Mouse (Mus musculus) midbrain, embryonic 13.5 days (tissue): Measurements from ENCODE around the gene Fzr1. TPM values are rescaled to one million over a fixed set of nuclear protein-coding genes. Genes with fewer than 3 reads are reported as not detected.

ENCODE experiments used
- ATAC-seq: fragments of 200-750 bp; cut with Nextera tagmentation; 2 replicates; pipeline ENCODE4 v1.8.0; 2017; ENCODE audit warnings: mild to moderate bottlenecking, moderate TSS enrichment, moderate library complexity
- H3K27ac ChIP-seq: fragments of 300-500 bp; sonication (generic); 2 replicates; pipeline ENCODE4 v1.5.1; 2015; ENCODE audit warnings: inconsistent platforms, mild to moderate bottlenecking, moderate library complexity
- H3K27me3 ChIP-seq: fragments of 300-500 bp; sonication (generic); 2 replicates; pipeline ENCODE4 v1.6.1; 2015; ENCODE audit warnings: mild to moderate bottlenecking, inconsistent platforms
- H3K36me3 ChIP-seq: fragments of 300-500 bp; sonication (generic); 2 replicates; pipeline ENCODE4 v1.6.1; 2015; ENCODE audit warnings: mild to moderate bottlenecking, inconsistent platforms
- H3K4me1 ChIP-seq: fragments of 300-500 bp; sonication (generic); replicated peaks from 2 replicates; pipeline ENCODE4 v1.6.1; 2015; ENCODE audit warnings: inconsistent platforms
- H3K4me2 ChIP-seq: fragments of 300-500 bp; sonication (generic); replicated peaks from 2 replicates; pipeline ENCODE4 v1.6.1; 2015; ENCODE audit warnings: moderate library complexity, mild to moderate bottlenecking, inconsistent platforms
- H3K4me3 ChIP-seq: fragments of 300-500 bp; sonication (generic); replicated peaks from 2 replicates; pipeline ENCODE4 v1.5.1; 2015; ENCODE audit warnings: mild to moderate bottlenecking, inconsistent platforms
- H3K9ac ChIP-seq: fragments of 300-500 bp; sonication (generic); replicated peaks from 2 replicates; pipeline ENCODE4 v1.6.1; 2015; ENCODE audit warnings: mild to moderate bottlenecking, inconsistent platforms
- H3K9me3 ChIP-seq: fragments of 300-500 bp; sonication (generic); 2 replicates; pipeline ENCODE4 v1.6.1; 2016; ENCODE audit warnings: mild to moderate bottlenecking, inconsistent platforms
- WGBS: fragments of 180-500 bp; shearing (Covaris S2); methylation state at CpG from one replicate; pipeline ENCODE4 v1.1.7; 2015; 5-methylcytosine and 5-hydroxymethylcytosine counted together
- polyA plus RNA-seq: library from polyadenylated mRNA; unstranded; fragments of >200 nt; fragmentation: Nextera tagmentation; extraction: Ambion mirVana; gene quantifications from 2 replicates; pipeline ENCODE4 v1.2.1, GENCODE M21; 2015

The Fzr1 gene
- polyA plus RNA-seq, 1 experiment from 2014 or later: 133 TPM

DNA sequence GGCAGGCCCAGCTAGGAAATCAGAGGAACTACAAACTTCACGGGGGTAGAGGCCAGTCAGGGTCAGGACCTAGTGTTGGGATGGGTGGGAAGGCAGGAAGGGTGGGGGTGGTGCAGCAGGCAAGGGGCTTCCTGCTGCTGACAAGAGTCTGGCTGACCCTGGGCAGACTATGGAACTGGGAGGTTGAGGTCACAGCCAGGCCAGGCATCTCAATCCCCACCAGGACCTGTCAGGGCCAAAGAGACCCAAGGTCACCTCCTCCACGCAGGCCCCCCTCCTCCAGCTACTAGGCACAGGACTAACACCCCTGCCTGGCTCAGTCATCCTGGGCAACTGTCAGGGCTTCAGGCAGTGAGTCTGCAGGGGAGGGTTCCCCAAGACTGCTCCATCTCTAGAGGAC, 50.4 kb downstream of the Fzr1 start:
- H3K4me1 ChIP-seq: 0 out of 2 replicates have a peak, but pooled peaks cover 4% of the 10 kb centered on the region
- no peak overlapping the region for H3K4me3 ChIP-seq
- 55% methylated on average over 2 of the region's 2 CpGs for WGBS
- peaks cover 21% of the 10 kb centered on the region for H3K27me3 ChIP-seq
- no peaks in the 10 kb centered on the region for H3K9me3 ChIP-seq
- no peak overlapping the region for H3K4me2 ChIP-seq
- H3K36me3 ChIP-seq: peaks cover 52% of the 10 kb centered on the region
- no peak for ATAC-seq
- no peak overlapping the region for H3K27ac ChIP-seq
- H3K9ac ChIP-seq: no peak overlapping the region

DNA sequence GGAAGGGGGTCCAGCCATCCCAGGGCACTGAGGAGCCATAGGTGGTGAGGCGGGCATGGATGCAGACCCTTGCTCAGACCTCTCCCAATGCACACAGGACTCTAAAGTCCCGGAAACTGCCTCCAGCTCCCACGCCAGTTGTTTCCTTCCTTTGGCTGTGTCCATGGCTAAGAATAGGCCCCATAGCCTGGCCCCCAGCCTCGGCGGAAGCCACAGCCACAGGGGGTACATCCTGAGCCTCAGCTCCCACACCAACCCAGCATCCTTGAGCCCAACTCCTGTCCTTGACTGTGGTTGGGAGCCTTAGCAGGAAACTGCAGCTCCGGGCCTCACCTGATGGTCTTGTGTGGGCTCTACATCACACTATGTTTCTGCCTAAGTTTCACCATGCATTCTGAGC, 51.5 kb downstream of the Fzr1 start:
- Histone ChIP-seq H3K4me3 (no peak overlapping the region), H3K9me3 (no peaks in the 10 kb centered on the region), H3K27me3 (peaks cover 11% of the 10 kb centered on the region), H3K27ac (no peak overlapping the region), H3K36me3 (peaks cover 60% of the 10 kb centered on the region), H3K4me1 (peaks cover 7% of the 10 kb centered on the region), H3K4me2 (no peak overlapping the region), H3K9ac (no peak overlapping the region)
- 89% methylated on average over 6 of the region's 6 CpGs for WGBS
- no peak for ATAC-seq

DNA sequence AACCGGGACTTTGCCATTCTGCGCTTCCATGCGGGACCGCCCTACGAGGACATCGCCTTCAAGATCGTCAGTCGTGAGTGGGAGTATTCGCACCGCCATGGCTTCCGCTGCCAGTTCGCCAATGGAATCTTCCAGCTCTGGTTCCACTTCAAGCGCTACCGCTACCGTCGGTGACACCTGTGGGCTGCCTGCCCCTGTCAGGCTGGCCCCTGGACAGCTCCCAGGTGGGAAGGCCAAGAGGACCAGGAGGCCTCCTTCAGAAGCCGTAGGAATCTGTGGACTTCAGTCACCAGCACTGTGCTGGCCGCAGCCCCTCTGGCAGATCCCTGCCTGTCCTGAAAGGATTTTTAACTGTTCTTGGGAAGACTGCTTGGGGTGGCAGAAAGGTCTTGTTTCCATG, 52.5 kb downstream of the Fzr1 start:
- no peak overlapping the region for H3K27ac ChIP-seq
- no peak overlapping the region for H3K4me3 ChIP-seq
- no peaks in the 10 kb centered on the region for H3K9me3 ChIP-seq
- H3K36me3 ChIP-seq: peaks cover 60% of the 10 kb centered on the region
- H3K9ac ChIP-seq: no peak overlapping the region
- no peak overlapping the region for H3K4me2 ChIP-seq
- H3K4me1 ChIP-seq: peaks cover 12% of the 10 kb centered on the region
- 0 out of 2 replicates have a peak, but pooled peaks cover 6% of the 10 kb centered on the region for H3K27me3 ChIP-seq
- 95% methylated on average over 18 of the region's 18 CpGs for WGBS
- no peak for ATAC-seq

DNA sequence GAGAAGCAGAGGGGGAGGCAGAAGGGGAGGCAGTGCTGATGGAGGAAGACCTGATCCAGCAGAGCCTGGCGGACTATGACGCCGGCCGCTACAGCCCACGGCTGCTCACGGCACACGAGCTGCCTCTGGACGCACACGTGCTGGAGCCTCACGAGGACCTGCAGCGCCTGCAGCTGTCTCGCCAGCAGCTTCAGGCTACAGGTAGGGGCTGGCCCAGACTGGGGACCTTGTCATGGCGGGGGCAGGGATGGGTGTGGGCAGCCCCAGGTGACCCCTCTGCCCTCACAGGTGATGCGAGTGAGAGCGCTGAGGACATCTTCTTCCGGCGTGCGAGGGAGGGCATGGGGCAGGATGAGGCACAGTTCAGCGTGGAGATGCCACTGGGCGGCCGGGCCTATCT, 53.1 kb downstream of the Fzr1 start:
- Histone ChIP-seq H3K9me3 (no peaks in the 10 kb centered on the region), H3K9ac (no peak overlapping the region), H3K4me2 (no peak overlapping the region), H3K27ac (no peak overlapping the region), H3K36me3 (peaks cover 60% of the 10 kb centered on the region), H3K4me1 (peaks cover 12% of the 10 kb centered on the region), H3K4me3 (no peak overlapping the region), H3K27me3 (no peaks in the 10 kb centered on the region)
- ATAC-seq: no peak
- WGBS: 94% methylated on average over 21 of the region's 21 CpGs

DNA sequence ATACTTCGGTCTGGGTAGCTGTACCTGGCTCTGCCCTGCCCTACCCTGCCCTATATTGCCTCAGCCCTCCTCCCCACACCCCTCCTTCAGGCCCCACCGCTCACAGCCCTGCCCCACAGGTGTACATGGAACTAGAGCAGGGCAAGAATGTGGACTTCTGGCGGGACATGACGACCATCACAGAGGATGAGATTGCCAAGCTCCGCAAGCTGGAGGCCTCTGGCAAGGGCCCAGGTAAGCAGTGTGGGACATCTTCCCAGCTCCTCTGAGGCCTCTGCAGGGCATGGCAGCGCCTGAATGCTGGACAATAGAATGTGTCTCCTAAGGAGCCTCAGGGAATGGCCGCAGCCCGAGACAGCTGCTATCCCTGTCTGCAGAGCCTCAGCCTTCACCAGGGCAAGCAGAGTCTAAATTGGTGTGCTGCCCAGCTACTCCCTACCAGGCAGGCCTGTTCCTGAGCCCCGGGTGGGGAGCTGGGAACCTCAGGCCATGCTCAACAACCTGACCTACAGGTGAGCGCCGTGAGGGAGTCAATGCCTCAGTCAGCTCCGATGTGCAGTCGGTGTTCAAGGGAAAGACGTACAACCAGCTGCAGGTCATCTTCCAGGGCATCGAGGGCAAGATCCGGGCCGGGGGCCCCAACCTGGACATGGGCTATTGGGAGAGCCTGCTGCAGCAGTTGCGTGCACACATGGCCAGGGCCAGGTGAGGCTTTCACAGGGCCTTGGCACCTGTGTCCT, 54.4 kb downstream of the Fzr1 start:
- no peaks in the 10 kb centered on the region for H3K9me3 ChIP-seq
- no peaks in the 10 kb centered on the region for H3K27me3 ChIP-seq
- 95% methylated on average over 18 of the region's 18 CpGs for WGBS
- no peak overlapping the region for H3K27ac ChIP-seq
- no peak for ATAC-seq
- peaks cover 21% of the 10 kb centered on the region for H3K4me1 ChIP-seq
- no peak overlapping the region for H3K4me3 ChIP-seq
- H3K36me3 ChIP-seq: peaks cover 60% of the 10 kb centered on the region
- no peak overlapping the region for H3K9ac ChIP-seq
- H3K4me2 ChIP-seq: no peak overlapping the region

DNA sequence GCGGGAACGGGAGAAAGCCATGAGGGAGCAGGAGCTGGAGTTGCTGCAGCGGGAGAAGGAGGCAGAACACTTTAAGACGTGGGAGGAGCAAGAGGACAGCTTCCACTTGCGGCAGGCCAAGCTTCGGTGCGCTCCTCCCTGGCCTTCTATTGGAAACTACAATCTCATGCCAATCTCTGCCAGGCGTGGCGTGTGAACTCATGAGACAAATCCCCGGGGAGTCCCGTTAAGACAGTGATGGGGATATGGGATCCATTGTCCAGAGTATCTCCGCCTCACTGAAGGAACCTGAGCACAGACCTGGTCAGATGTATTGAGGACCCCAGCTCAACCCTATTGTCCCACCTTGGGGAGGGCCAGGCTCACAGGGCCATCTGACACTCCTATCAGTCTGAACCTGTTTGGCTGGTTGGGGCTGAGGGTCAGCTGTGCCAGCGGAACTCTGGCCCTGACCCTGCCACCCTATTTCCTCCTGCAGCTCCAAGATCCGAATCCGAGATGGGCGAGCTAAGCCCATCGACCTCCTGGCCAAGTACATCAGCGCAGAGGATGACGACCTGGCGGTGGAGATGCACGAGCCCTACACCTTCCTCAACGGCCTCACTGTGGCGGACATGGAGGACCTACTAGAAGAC, 55.1 kb downstream of the Fzr1 start:
- no peak overlapping the region for H3K4me3 ChIP-seq
- 94% methylated on average over 23 of the region's 23 CpGs for WGBS
- no peak overlapping the region for H3K4me2 ChIP-seq
- no peak overlapping the region for H3K27ac ChIP-seq
- H3K27me3 ChIP-seq: no peaks in the 10 kb centered on the region
- peaks cover 66% of the 10 kb centered on the region for H3K36me3 ChIP-seq
- H3K9ac ChIP-seq: no peak overlapping the region
- no peaks in the 10 kb centered on the region for H3K9me3 ChIP-seq
- ATAC-seq: no peak
- peaks cover 25% of the 10 kb centered on the region for H3K4me1 ChIP-seq

DNA sequence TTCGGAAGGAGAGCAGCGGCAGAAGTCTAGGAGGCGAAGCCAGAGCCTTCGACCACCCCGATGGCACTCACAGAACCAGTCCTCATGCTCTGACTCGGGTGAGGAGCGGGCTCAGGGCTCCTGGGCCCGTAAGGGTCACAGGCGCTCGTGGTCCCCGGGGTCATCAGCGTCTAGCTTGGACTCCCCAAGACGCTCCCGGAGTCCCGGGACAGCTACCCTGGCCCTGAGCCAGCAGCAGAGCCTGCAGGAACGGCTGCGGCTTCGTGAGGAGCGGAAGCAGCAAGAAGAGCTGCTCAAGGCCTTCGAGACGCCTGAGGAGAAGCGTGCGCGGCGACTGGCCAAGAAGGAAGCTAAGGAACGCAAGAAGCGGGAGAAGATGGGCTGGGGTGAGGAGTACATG, 55.9 kb downstream of the Fzr1 start:
- Histone ChIP-seq H3K9ac (no peak overlapping the region; the same call in 1 of the 2 replicates), H3K27ac (no peak overlapping the region), H3K27me3 (no peaks in the 10 kb centered on the region), H3K4me2 (peak overlapping the region; percentile 87; the same call in 1 of the 2 replicates), H3K4me3 (peak overlapping the region; percentile 96; the same call in 1 of the 2 replicates), H3K9me3 (no peaks in the 10 kb centered on the region), H3K4me1 (peaks cover 25% of the 10 kb centered on the region), H3K36me3 (peaks cover 66% of the 10 kb centered on the region)
- no peak for ATAC-seq
- 94% methylated on average over 27 of the region's 27 CpGs for WGBS

DNA sequence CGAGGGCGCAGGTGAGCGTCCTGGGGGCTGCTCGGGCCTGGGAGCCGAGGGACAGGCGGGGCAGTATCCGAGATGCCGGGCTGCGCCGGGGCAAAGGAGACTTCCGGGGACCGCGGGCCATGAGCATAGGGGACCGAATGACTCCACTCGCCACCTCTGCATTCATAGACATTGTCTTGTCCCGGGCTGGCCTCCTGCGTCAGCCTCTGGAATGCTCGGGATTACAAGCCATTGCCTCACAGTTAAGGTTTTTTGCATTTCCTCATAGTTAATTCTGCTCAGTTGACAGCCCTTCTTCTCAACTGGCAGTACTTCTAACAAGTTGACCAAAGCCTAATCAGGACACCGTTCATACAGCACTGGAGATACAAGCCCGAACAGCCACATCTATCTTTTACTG, 56.9 kb downstream of the Fzr1 start:
- Histone ChIP-seq H3K9me3 (no peaks in the 10 kb centered on the region), H3K27ac (peak overlapping the region; percentile 90), H3K27me3 (no peaks in the 10 kb centered on the region), H3K4me3 (peak overlapping the region; percentile 96), H3K4me2 (peak overlapping the region; percentile 87), H3K36me3 (peaks cover 66% of the 10 kb centered on the region), H3K9ac (peak overlapping the region; percentile 92), H3K4me1 (peaks cover 33% of the 10 kb centered on the region)
- WGBS: 3% methylated on average over 20 of the region's 20 CpGs
- ATAC-seq: peak; percentile 7

DNA sequence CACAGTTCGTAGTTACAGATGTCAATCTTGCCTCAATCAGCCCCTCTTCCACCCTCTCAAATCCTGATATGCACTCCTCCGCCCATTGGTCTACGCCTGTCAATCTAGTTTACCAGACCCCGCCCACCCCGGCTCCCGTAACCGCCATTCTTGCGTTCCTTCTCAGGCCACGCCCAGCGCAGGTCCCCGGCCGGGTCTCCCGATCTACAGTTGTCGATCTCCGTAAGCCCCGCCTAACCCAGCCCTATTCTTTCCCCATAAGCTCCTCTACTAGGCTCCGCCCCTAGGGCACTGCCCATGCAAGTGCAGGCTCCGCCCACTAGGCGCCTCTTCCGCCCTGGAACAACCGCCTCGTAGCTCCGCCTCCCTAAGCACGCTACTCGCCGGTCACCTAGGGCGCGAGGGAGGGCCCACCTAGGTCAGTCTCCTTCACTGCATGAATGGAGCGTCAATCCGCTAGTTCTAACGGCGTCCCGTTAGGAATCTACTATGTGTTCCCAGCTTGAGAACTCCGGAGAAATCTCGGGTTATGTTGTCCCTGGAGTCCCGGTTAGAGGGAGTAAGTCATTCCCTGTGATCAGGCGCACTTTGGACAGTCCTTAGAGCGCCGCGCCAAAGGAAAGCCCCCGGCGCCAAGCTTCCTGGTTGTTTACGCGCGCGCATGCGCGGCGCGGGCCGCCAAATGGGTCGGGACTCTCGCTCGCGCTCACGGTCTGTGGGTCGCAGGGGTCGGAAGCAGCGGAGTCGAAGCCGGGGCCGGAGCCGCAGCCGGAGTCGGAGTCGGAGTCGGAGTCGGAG, 57.6 kb downstream of the Fzr1 start, which contains the start of gene Cactin:
Cactin (plus strand) TSS at position 554 of the 798 bp plus-strand sequence.
- peaks cover 66% of the 10 kb centered on the region for H3K36me3 ChIP-seq

DNA sequence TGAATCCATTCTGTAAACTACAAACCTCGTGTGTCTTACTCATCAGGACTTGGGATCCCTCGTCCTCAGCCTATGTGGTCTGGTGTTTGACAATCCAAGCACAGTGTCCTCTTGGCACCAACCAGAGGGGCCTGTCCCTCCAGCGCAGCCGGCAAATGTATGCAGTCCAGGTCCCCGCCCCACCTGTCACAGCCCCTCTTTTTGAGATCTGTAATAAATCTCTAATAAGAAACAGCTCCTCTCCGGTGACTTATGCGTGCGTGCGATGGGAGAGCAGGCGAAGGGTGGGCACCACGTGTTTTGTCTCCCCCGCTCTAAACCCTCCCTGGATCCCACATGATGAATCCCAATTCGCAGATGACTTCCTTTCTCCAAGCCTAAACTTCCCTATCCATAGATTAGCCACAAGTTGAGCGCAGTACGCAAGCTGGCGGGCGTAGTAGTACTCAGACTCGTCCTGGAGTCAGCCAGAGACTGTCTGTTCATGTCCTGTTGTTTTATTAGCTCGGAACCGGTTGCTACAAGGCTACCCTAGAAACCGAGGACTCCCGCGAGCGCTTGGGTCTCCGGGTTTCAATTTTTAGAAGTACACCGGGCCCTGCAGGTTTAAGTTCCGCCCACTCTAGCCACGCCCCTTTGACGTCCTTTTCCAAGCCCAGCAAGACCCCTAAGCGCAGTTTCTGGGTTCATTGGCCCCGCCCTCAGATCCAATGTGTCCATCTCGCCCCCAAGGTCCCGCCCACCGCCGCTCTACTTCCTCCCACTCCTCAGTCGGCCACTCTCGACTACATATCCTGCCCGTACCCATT, 58.4 kb downstream of the Fzr1 start:
- peak overlapping the region; percentile 54 for H3K9ac ChIP-seq
- no peaks in the 10 kb centered on the region for H3K9me3 ChIP-seq
- peak; percentile 53 for ATAC-seq
- H3K4me1 ChIP-seq: peaks cover 36% of the 10 kb centered on the region
- H3K27me3 ChIP-seq: no peaks in the 10 kb centered on the region
- 2% methylated on average over 38 of the region's 38 CpGs for WGBS
- peaks cover 66% of the 10 kb centered on the region for H3K36me3 ChIP-seq
- peak overlapping the region; percentile 90 for H3K27ac ChIP-seq
- peak overlapping the region; percentile 96 for H3K4me3 ChIP-seq
- H3K4me2 ChIP-seq: peak overlapping the region; percentile 87

More for the DNA sequence above, 57.6 kb downstream of the Fzr1 start, which contains the start of gene Cactin:
- Histone ChIP-seq H3K9ac (peak within 1 kb of the TSS; percentile 92), H3K27me3 (no peaks in the 10 kb centered on the region), H3K4me1 (peaks cover 36% of the 10 kb centered on the region), H3K27ac (peak within 1 kb of the TSS; percentile 90), H3K4me3 (peak within 1 kb of the TSS; percentile 96), H3K9me3 (no peaks in the 10 kb centered on the region), H3K4me2 (peak within 1 kb of the TSS; percentile 87)
- under 1% methylated on average over 68 of the region's 68 CpGs for WGBS
- peak; percentile 93 for ATAC-seq

DNA sequence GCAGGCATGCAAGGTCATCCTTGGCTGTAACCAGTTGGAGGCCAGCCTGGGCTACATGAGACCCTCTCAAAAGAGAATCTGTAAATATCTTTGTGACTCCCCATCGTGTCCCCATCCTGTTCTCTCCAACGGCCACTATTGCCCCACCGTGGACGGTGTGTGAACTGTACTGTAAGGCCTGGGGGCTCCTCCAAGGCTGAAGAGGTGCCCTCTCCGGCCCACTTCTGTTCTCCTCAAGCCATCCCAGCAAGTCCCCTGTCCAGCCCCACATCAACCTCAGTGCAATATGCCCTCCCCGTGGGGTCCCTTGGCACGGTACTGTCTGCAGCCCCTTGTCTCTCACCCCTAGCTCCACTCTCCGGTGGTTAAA, 59.0 kb downstream of the Fzr1 start:
- no peaks in the 10 kb centered on the region for H3K9me3 ChIP-seq
- no peak for ATAC-seq
- H3K4me1 ChIP-seq: peaks cover 36% of the 10 kb centered on the region
- peak overlapping the region; percentile 54 for H3K9ac ChIP-seq
- H3K4me3 ChIP-seq: peak overlapping the region; percentile 96
- H3K4me2 ChIP-seq: peak overlapping the region; percentile 87
- H3K36me3 ChIP-seq: peaks cover 66% of the 10 kb centered on the region
- 48% methylated on average over 8 of the region's 8 CpGs for WGBS
- peak overlapping the region; percentile 90 for H3K27ac ChIP-seq
- H3K27me3 ChIP-seq: no peaks in the 10 kb centered on the region
